Mouse (Mus musculus): ENCODE data around the gene Pip5k1c.
A peak's percentile ranks its signal among the peaks of the same experiment; 100 is the strongest.

Gene Pip5k1c

GRCm38 (mm10) chr10:81292554-81293333, at the start of gene Pip5k1c:
Gene Pip5k1c, plus strand, starts transcription at chr10:81292963.
- peak; percentile 100 for DNase-seq (ENCODE audit: inconsistent age in 2 of 2, low spot score in 1 of 2)

- no peak for DNase-seq (ENCODE audit: inconsistent age in 2 of 2, low spot score in 1 of 2)
These were observed 48.6 kb upstream of the Pip5k1c start for GRCm38 (mm10) chr10:81244146-81244545.

- peak; percentile 75 to 92 for DNase-seq (ENCODE audit: inconsistent age in 2 of 2, low spot score in 1 of 2)
These were observed 48.2 kb upstream of the Pip5k1c start for GRCm38 (mm10) chr10:81244595-81244994.

DNA sequence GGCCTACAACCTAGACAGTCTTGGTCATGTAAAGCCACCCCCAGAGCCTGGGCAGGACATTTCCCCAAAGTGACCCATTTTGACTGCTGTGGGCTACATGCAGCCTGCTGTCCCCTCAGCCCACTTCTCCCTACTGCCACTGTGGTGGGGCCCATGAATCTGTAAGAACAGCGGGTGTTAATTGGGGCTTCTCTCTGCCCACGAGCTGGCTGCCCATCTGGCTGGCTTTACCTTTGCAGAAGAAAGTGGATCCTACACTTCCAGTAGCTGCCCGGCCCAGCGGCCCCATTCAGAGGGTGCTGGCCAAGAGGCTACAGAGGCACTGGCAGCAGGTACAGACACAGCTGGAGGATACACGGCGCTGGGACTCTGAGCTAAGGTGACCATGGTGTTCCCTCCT, 47.6 kb upstream of the Pip5k1c start:
- DNase-seq (ENCODE audit: inconsistent age in 2 of 2, low spot score in 1 of 2): no peak

DNA sequence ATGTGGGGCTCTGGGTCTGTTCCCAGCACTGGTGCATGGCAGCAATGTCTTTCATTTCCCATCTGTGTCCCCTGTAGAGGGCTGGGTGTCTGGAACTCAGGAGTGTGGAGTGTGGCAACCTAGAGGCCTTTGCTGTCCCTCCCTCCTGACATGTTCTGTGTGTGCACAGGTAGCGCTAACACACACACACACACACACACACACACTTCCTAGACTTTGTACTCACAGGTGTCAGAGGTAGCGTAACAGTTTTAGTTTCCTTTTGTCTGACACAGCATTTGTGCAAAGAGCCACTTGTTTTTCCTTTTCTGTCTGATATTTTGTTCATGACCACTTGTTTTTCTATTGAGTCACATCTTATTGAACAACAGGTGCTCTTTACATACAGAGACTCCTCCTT, 45.0 kb upstream of the Pip5k1c start:
- no peak for DNase-seq (ENCODE audit: inconsistent age in 2 of 2, low spot score in 1 of 2)

DNA sequence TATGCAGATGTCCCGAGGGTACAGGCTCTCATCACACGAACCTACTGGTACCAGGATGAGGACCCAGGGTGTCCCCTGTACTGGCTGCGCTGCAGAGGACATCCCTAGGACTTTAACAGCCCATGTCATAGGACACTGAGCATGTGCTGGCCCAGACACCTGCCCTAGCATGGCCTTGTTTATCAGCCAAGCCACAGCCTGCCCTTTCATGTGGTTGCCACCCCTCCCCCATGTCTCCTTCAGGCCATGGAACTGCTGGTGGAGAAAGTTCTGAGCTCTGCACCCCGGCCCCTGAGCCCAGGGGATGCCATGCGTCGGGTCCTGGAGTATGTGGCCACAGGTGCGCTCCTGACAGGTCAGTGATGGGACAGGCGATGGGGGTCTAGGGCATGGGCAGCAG, 43.3 kb upstream of the Pip5k1c start:
- DNase-seq (ENCODE audit: inconsistent age in 2 of 2, low spot score in 1 of 2): no peak

GRCm38 (mm10) chr10:81252424-81253419, 40.0 kb upstream of the Pip5k1c start, which contains the start of gene Matk:
Gene Matk, plus strand, starts transcription at chr10:81252935.
- DNase-seq (ENCODE audit: inconsistent age in 2 of 2, low spot score in 1 of 2): peak in 1 of 2 experiments; percentile 65

DNA sequence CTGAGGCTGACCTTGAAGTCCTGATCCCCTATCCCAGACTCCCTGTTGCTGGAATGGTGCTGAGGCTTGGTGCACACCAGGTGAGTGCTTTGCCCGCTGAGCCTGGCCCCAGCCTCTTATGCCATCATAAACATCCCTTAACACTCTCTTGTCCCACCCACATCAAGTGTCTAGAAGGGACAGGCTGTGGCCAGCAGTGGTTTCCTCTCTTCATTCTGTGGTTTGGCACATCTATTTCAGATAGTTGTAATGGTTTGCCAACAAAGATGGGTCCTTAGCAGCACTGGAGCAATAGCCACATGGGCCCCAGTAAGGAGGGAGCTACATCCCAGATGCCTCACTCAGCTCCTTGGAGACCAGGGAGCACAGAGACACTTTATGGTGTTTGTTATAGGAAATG, 37.9 kb upstream of the Pip5k1c start:
- DNase-seq (ENCODE audit: inconsistent age in 2 of 2, low spot score in 1 of 2): no peak

GRCm38 (mm10) chr10:81257158-81258039, 35.4 kb upstream of the Pip5k1c start:
- no peak for DNase-seq (ENCODE audit: inconsistent age in 2 of 2, low spot score in 1 of 2)

DNA sequence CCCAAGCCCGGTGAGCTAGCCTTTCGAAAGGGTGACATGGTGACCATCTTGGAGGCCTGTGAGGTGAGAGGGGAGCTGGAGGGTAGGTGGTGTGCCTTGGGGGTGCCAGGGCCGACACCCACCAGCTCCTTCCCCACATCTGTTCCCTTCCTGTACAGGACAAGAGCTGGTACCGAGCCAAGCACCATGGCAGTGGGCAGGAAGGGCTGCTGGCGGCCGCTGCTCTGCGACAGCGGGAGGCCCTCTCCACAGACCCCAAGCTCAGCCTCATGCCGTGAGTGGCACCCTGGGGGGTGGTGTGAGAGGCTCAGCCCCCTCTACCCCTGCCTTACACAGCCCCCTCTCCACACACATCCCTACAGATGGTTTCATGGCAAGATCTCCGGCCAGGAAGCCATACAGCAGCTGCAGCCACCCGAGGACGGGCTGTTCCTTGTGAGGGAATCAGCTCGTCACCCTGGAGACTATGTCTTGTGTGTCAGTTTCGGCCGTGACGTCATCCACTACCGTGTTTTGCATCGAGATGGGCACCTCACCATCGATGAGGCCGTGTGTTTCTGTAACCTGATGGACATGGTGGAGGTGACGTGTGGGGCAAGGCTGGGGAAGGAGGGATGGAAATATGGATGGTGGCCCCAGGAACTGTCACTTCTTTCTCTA, 33.4 kb upstream of the Pip5k1c start:
- DNase-seq (ENCODE audit: inconsistent age in 2 of 2, low spot score in 1 of 2): no peak

- no peak for DNase-seq (ENCODE audit: inconsistent age in 2 of 2, low spot score in 1 of 2)
These were observed 31.7 kb upstream of the Pip5k1c start for GRCm38 (mm10) chr10:81261025-81261424.

- no peak for DNase-seq (ENCODE audit: inconsistent age in 2 of 2, low spot score in 1 of 2)
These were observed 27.2 kb upstream of the Pip5k1c start for GRCm38 (mm10) chr10:81265540-81265939.

- peak; percentile 98 to 99 for DNase-seq (ENCODE audit: inconsistent age in 2 of 2, low spot score in 1 of 2)
These were observed 26.3 kb upstream of the Pip5k1c start, which contains the start of the genes Mrpl54 and Apba3 for GRCm38 (mm10) chr10:81266211-81267105. Gene Mrpl54, minus strand, starts transcription at chr10:81266934. Gene Apba3, plus strand, starts transcription at chr10:81266960.

- DNase-seq (ENCODE audit: inconsistent age in 2 of 2, low spot score in 1 of 2): peak; percentile 89 to 96
These were observed 24.7 kb upstream of the Pip5k1c start for GRCm38 (mm10) chr10:81268056-81268455.

DNA sequence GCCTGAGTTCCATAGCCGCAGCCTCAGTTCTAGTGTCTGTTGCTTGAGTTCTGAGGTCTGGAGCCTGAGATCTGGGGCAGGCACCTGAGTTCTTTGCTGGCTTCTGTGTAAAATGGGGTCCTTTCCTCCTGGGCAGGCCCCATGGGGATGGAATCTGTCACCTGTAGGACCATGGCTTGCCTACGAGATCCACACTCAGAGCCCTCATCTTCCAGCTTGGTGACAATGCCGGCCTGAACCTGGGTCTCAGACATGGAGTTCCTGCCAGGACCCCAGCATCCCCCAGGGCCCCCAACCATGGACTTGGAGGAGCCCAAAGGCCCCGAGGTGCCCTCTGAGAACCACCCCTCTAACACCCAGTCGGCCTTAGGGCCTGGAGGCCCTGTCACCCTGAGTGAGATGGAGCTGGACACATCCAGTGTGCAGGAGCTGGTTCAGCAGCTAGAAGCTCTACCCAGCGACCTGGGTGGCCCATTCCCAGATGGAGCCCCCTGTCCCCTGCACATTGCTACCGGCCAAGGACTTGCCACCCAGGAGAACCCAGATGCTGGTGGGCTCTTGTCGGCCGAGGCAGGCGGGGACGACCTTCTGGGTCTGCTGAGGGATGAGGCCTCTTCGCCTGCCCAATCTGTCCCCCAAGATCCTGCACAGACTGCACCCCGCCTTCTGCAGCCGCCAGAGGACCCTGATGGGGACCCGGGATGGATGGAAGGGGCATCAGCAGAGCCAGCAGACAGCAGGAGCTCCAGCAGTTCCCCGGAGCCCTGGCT, 23.9 kb upstream of the Pip5k1c start:
- no peak for DNase-seq (ENCODE audit: inconsistent age in 2 of 2, low spot score in 1 of 2)

GRCm38 (mm10) chr10:81272356-81272755, 20.4 kb upstream of the Pip5k1c start:
- DNase-seq (ENCODE audit: inconsistent age in 2 of 2, low spot score in 1 of 2): no peak

GRCm38 (mm10) chr10:81273842-81274241, 18.9 kb upstream of the Pip5k1c start:
- peak; percentile 54 to 78 for DNase-seq (ENCODE audit: inconsistent age in 2 of 2, low spot score in 1 of 2)

DNA sequence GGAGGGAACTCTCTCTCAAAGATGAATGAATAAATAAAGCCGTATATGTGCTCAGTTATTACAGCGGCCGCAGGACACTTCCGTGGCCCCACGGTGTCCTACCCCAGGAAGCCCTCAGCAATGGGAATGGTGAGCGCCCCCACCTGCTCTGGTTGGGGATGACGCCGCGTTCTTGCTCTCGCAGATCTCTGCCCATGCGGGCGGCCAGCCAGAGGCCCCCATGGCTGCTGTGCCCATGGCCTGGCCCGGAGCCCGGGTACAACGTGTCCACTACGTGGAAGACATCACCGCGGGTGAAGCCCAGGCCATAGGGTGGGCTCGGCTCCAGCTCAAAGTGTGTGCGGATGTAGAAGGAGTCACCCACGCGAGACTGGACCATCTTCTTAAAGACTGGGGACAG, 15.1 kb upstream of the Pip5k1c start:
- no peak for DNase-seq (ENCODE audit: inconsistent age in 2 of 2, low spot score in 1 of 2)
